Mouse (Mus musculus) telencephalon, adult 2 months (tissue): ENCODE measurements around the gene 4930430A15Rik.

Experiments used
- DNase-seq: peaks from one replicate; pipeline ENCODE4 v3.0.0-alpha.2; 2011; ENCODE audit warnings: low read depth, low spot score

4930430A15Rik gene

DNA sequence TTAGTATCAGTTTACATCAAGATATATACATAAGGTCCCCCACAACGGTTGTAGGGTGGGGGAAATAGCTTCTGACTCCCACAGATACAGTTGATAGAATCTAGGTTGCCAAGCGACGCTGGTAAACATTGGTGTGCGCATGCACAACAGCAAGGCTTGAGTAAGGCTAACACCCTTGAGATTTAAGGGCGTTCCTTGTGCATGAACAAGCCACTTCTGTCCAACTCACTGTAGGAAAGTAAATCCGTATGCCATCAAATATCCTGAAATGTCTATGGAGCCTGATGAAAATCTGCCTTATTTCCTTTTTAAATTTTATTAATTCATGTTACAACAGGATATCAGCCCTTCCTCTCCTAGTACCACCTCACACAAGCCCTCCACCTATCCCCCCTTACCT, at the start of gene 4930430A15Rik:
4930430A15Rik (minus strand) TSS at position 101 of the 400 bp plus-strand sequence.
- DNase-seq = no peak

DNA sequence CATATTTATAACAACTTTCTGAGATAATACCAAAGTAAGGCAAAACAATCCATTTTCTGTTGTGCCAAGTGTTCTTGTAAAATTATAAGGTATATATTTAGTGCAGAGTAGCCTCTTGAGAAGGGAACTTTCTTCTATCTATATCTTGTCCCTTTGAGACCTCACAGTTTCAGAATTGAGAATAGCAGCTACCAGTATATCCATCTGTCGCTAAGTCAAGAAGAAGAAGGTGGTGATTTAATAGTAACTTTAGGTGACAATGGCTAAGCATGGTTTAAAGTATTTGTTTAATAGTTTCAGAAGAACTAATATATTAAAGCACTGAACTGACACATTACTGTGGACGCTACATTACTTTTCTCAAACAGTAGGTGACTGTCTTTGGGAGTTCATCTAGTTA, 44.6 kb upstream of the 4930430A15Rik start, which contains the start of gene Olfr1277:
Olfr1277 (minus strand) TSS at position 101 of the 400 bp plus-strand sequence.
- no peak for DNase-seq

DNA sequence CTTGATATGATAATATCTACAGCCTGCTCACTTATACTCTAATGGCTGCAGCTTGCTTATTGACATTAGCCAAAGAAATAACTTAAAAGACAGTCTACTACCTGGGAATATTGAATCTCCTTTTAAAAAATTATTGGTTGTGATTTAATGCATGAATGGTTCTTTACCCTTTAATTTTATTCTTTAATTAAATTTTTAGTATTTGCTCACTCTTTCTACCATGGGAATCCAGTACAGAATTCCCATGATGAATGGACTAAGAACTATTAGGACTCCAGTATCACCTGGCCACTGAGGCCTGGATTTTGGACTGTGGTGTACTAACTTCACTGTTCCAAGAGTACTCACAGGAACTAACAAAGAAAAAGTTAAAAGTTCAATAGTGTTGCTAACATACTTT, 24.8 kb upstream of the 4930430A15Rik start, which contains the start of gene Olfr1276:
Olfr1276 (plus strand) TSS at position 301 of the 400 bp plus-strand sequence.
- no peak for DNase-seq

DNA sequence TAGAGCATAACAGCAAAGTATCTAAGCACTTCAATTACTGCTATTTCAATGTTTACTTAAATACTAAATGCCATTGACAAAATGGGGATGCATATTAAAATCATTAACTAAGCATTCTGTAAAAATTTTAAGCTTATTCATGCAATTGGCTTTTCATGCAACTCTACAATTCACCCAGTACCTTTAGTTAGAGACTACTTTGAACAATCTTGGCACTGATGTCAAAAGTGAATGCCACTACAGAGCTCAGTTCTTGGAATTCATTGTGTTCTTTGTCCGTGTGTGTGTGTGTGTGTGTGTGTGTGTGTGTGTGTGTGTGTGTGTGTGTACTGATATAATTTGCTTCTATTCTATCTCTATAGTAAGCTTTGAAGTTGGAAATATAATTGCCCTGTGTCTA, 5.8 kb upstream of the 4930430A15Rik start, which contains the start of gene Olfr1275:
Olfr1275 (minus strand) TSS at position 101 of the 400 bp plus-strand sequence.
- DNase-seq = no peak

DNA sequence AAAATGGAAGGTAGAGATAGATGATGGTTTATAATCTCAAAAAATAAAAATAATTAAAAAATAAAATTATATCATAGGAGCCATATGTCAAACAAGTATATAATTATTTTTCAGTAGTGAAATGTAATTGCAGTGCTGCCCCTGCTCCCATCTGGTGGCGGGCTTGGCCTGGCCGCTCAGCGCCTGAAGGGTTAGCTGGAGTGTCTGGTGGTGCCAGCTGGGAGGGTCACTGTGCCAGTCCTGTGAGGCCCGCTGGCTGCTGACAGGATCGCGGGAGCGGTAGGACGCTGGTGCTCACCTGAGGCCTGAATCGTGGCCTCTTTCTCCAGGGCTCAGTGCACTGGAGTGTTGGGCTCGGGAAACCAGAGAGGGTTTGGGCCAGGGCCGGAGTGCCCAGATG, 47.3 kb downstream of the 4930430A15Rik start:
- no peak for DNase-seq

DNA sequence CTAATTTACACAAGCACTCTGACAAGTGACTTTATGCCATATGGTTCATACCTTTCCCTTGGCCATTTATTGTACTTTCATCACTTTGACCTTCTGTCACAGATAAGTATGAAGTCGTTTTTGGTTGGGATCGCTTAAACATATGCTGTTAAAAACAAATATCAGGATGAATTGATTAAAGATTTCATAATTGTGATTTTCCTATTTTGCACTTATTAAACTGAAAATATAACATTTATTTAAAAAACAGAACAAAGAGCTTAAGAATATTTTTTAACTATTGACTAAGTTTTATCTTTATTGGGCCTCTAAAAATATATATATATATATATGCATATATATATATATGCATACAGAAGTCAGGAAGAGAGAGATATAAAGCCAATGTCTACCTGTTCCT, 76.6 kb downstream of the 4930430A15Rik start, which contains the start of gene Gm15130:
Gm15130 (minus strand) TSS at position 101 of the 400 bp plus-strand sequence.
- DNase-seq = no peak

DNA sequence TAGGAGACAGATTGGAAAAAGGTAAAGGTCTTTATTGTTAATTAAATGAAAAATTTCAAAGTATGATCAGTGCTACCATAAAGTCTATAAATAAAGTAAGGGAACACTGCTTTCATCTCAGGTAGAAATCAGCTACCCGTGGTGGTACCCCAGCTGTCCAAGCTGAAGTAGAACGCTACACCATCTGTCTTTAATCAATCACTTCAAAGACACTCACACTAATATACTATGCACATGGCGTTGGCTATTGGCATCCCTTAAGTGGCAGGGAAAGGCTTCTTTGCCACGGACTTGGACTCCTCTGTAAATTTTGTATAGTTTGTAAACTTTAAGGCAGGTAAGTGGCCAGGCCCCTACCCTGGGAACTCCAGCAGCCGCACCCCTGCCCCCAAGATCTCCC, 93.7 kb downstream of the 4930430A15Rik start:
- DNase-seq = no peak
